Mouse (Mus musculus) kidney, adult 9 months (tissue): Measurements from ENCODE around the gene Otub1.
A peak's percentile ranks its signal among the peaks of the same experiment; 100 is the strongest.

Source experiments
- DNase-seq: peaks from one replicate; pipeline ENCODE4 v3.0.0; 2022

Gene Otub1

DNA sequence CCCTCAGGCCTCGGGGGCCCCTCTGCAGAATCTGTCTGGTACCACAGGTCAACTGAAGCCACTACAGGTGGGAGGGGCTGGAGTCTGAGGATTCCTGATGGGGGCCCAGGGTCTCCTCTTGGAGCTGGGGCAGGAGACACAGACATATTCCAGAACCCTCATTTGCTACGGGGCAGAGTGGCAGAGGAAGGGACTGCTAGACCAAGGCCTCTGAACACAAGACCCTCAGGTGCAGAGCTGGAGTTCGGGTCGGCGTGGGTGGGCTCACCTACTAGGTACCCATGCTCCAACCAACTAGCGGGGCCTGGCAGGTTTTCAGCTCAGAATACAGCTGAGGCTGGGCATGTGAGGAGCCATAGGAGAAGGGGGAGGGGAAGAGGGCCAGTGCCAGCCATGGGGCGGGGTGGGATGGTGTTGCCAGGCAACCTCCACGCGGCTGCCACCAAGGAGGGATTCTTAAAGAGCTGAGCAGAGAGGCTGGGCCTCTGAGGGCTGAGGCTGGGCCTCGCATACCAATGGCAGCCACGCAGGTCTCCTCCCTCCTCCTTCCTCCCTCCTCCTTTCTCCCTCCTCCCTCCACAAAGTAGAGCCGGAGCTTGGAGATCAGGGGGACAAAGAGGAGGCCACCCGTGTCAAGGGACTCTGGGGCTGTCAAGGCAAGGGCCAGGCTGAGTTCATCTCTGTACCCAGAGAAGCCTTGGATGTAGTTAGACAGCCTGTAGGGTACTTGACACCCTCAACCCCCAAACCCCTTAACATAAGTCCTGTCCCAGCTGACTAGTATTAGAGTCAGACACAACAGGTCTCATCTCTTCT is 33.9 kb downstream of the Otub1 start:
- no peak for DNase-seq

DNA sequence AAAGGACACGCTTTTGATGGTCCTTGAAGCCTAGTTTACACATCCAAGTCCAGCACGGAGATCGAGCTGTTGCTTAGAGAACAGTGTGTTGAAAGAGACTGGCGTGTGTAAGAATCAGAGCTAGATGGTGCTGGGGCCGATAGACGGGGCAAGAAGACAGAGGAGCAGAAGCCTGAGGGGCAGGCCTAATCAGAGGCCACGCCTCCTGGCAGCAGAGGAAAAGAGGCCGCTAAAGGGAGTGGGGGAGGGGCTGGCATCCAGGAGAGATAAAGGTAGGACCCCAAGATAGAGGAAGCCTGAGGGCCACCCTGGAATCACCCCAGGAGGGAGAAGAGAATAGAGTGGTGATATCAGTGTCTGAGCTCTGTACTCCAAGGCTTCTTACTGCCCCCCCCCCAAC is 34.7 kb downstream of the Otub1 start:
- no peak for DNase-seq

DNA sequence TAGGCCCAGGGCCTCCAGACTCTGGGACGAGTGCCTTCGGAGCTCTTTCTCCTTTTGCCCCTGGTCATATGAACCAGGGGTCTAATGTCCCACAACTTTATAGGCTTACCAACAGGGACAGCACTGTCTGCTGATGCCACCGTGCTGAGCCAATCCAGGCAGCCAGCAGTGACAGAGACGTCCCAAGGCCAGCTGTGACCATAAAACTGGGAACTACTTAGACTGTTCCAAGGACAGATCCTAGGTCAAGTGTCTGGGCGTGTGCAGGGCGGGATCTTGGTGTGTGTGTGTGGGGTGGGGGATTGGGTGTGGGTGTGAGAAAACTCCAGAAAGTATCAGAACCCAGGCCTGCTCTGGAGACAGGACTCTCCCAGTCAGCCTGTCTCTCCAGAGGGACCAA is 35.2 kb downstream of the Otub1 start:
- DNase-seq: no peak

DNA sequence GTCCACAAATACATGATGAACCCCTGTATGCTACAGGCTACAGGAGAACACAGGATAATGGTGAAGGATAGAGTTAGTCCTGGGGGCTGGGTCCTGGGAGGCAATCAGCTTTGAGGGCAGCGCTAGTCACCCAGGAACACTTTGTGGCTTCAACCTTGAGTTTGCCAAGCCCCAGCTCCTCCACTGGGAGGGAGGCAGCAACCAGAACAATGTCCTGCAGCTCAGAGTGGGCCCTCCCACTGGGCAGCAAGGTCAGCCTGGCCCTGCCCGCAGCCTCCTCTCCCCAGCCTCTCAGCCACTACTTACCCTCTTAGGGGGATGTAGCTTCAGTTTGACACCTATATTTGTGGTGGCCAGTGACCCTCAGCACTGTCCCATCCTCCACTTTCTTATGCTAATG is 37.7 kb downstream of the Otub1 start:
- DNase-seq: no peak

DNA sequence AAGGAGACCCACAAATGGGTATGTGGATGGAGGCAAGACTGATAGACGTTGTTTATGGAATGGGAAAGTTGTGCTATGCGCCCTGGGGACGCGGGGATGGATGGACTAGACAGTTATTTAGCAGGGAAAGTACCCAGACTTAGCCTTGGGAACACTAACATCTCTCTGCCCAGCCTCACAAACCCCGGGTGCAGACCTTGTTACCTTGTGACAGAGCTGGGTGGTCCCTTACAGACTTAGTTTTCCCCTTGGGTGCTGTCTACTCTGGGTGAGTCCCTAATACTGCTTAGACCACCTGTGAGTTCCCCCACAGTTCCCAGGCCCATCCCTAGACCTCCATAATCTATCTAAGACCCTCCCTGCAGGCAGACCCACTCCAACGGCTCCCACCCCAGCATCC is 39.3 kb downstream of the Otub1 start:
- DNase-seq: no peak

DNA sequence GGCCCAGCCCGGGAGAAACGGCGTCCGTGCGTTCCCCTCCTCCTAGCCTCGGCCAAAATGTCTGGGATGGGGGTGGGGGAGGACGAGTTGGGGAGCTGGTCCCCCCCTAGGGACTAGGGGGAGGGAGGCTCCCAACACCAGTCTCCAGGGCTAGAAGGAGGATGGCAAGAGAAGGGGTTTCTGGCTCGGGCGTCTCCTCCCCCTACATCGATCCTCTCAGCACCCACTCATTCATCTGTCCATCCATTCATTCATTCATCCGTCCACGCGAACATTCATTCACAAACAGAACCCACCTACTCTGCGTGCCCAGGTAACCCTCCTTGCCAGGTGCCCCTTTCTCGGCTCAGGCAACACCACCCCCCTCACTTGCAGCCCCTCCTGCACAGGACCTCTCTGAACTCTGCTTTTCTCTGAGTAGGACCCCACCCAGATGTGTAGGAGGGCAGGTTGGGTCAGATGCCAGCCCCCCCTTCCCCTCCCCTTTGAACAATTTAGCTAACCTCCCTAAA is 39.9 kb downstream of the Otub1 start:
- no peak for DNase-seq

DNA sequence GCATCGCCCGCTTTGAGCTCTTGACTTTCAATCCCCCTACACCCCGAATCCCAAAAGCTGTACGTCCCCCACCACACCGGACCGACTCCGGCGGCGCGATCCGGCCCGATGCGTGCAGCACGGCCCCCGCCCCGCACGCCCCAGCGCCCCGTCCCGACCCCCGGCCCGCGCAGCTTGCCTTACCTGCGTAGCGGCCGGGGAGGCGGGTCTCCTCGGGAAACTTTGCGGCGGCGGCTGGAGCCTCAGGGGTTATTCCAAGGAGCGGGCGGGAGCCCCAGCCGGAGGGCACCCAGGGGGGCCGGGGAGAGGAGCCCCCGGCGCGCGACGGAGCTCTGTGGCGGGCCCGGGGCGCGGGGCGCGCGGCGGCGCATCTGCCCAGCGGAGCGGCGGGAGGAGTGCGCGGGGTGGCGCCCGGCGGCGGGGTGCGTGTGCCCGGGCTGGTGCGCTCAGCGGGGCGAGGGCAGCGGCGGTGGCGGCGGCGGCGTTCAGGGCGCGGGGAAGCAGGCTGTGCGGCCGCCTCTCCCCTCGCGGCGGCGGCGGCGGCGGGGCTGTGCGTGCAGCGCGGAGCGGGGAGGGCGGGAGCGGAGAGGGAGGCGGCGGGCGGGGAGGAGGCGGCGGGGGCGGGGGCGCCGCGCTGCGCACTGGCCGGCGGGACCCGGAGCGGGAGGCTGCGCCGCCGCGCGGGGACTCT is 40.5 kb downstream of the Otub1 start:
- no peak for DNase-seq

DNA sequence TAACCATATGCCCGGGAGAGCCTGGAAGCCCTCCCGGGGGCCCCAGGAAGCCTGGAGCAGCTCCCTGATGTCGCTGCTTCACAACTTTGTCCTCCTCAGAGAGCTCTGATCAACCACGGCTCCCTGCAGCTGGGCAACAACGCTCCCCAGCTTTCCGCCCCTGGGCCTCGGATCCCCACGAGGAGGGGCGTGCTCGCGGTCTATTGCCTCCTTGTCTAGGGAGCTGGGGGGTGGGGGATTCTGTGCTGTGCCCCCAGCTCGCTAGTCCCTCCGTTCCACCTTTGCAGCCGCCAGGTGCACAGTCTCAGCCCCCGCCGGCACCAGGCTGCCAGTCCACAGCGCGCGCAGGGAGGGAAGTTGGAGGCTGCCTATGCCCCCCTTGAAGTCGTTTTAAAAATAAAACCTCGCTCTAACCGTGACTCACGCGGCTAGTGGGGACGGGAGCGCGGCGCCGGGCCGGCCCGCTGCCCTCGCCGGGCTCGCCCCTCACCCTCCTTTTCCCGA is 41.2 kb downstream of the Otub1 start:
- no peak for DNase-seq

DNA sequence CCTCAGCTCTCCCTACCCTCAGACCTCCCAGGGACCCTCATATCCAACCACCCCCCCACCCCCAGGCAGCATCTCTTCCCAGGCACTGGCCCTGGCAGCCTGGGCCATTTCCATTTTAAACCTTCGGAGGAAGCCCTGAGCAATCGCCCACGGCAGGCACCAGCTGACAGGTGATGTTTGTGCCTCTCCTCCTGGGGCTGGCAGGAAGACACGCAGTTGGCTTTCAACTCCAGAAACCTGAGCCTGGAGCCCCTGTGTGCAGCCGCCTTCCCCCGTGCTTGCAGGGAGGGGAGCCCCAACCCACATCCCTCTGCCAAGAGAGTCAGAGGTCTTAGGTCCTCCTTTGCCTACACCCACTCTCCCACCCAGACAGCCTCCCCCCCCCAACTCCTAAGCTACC is 41.9 kb downstream of the Otub1 start:
- no peak for DNase-seq

DNA sequence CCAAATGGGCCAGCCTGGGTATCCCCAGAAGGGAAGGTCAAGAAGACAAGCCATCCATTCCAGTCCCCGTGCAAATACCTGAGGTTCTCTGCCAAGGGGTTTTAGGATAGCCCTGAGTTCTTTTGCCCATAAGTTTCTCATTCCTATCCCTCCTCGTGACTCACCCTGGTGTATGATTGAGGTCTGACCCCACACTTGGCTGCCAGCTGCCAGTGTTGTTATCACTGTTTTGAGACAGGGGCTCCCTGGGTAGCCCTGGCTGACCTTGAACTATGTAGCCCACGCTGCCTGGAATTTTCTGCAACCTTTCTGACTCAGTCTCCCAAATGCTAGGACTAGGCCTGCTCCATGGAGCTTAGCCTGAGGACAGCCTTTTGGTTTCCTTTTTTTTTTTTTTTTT is 45.1 kb downstream of the Otub1 start:
- no peak for DNase-seq

DNA sequence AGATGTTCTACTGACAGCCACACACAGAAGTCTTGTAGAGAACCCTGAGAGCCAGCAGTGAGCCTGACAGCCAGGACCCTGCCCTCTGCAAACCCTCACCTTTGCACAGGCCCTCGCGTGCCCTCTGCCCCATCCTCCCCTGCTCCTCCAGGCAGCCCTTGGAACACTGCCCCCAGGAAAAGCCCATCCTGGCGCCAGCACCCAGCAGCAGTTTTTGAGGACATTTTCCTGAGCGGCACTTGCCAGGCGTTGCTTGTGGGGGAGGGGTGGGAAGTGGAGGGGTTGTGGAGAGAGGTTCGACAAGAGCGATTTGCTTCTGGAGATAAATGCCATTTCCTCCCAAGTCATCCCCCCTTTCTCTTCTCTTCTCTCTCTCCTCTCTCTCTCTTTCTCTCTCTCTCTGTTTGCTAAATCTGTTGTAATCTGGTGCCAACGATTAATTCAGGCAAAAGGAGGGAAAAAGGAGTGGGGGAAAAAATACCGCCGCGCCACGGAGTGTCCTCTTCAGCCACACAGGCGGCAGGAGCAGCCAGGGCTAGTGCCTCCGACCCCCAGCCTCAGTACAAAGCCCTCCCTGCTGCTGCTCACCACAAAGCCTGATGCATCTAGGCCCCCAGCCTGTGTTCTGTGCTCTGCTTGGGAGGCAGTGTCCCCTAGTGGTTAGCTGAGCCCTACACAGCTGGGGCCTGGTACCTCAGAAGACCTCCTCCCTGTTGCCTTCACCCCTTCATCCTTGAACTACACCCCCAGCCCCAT is 45.8 kb downstream of the Otub1 start:
- peak; percentile 88 for DNase-seq

DNA sequence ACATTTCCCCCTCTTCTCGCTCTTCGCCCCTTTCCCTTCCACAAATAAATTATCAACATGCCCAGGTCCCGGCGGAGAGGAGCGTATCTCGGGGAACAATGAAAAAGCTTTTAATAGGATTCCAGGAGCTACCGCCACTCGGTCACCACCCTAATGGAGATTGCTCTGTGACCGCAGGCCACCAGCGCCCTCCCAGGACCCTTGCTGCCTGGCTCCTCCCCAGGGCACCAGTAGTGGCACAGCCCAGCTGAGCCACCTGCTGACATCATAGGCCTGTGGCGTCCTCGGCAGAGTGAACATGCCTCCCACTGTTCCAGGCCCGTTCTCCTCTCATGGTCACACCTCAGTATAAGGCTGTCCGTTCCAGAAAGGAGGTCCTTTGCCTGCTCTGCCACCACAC is 48.4 kb downstream of the Otub1 start:
- no peak for DNase-seq

DNA sequence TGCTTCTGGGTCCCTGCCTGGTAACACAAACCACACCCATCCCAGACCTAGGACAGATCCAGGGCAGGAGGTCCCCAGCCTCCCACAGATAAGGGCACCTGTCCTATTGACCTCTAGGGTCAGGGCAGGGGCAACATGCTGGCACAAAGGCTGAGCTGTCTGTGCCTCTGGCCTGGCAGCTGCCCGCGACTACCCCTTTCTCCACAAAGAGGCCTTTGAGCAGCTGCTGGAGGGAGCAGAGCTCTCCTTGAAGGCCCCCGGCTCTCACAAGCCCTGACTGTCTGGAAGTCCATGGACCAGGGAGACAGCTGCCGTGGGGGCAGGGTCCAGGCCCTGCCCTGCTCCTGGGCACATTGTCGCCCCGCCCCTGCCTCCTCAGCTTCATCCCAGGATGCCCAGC is 50.9 kb downstream of the Otub1 start:
- DNase-seq: peak; percentile 50

DNA sequence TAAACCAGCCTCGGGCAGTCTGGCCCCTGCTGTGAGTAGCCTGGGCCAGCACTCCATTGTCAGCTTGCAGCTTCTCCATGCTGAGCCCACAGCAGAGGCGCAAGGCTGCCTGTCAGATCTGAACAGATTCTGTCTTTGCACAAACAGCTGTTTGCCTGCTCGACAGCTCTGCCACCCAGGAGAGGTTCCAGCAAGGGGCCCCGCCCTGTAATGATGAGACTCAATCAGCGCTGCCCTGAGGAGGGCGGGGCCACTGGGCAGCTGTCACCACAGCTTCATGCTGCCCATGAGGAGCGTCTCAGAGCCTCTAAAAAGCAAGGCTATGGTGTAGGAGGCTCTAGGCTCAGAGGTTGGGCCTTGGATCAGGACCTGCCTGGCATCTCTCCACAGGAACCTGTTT is 52.9 kb downstream of the Otub1 start:
- no peak for DNase-seq

DNA sequence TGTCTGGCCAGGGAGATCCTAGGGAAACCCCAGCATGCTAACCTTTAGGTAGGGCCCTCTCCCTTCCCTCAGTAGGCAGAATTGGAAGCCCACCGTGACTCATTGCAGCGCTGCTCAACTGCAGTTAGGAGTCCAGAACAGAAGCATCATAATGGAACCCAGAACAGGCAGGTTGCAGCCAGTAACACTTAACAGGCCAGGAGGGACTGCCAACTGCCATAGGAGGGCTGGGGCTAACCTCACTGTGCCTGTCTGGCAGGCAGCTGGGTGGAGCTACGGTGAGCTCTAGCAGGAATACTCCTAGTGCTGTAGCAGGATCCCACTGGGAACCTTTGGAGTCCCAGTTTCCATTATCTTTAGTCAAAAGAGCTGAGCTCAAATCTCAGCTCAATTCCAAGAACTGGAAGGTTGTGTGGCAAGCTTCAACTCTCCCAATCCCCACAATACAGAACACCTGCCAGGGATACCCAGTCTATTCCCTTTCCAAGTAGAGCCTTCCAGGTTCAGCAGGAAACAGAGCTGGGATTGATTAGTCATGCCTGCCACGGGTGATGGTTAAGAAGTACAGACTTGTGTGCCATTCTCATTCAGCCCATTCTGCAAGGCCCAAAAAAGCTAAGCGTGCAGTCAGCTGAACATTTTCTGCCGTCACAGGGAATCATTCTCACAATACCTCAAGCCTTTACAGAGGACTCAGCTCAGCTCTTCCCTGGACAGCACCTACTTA is 54.0 kb downstream of the Otub1 start:
- no peak for DNase-seq

DNA sequence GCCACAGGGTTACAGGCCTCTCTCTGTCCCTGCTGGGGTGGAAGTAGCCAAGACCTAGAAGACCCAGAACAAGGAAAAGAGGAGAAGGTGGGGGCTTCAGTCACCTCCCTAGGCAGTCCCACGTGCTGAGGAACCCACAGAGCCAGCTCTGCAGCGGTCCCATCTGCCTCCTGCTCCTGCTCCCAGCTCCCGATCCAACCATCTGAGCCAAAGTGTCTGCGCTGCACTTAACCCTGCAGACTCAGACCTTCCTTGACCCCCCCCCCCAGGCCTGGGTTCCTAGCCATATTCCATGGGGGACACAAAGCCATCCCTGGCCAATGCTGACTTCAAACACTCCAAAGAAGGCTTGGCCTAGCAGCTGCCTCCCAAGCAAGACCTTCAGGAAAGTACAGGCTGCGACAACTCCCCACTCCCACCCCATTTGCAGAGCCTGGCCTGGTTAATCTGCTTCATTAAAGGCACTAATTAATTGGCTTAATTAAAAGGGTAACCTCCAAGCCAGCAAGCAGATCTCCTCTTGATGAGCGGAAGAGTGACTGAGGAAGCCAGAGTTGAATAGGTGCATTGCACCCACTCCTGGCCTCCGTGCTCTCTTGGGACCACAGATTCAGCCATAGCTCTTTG is 54.7 kb downstream of the Otub1 start:
- DNase-seq: no peak

DNA sequence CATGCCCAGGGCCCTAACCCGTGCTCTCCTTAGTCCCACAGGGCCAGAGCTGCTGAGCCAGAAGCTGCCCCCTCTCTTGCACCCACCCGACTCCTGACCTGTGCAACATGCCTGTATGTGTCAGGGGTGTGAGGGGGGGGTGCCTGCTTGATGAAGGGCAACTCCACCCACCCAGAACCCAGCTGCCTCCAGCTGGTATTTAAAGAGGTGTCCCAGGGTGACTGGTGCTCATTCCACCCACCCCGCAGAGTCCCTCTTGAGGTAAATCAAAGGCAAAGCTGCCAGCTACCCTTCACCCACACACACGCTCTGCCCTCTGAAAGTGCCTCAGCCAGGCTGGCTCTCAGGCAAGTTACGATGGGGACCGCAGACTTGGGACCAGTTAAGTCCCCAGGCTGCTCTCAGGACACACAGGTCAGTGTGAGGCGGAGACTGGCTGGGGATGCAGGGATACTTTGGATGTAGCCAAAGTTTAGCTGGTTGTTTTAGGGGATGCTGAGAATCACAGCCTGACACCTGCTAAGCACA is 56.9 kb downstream of the Otub1 start:
- no peak for DNase-seq

DNA sequence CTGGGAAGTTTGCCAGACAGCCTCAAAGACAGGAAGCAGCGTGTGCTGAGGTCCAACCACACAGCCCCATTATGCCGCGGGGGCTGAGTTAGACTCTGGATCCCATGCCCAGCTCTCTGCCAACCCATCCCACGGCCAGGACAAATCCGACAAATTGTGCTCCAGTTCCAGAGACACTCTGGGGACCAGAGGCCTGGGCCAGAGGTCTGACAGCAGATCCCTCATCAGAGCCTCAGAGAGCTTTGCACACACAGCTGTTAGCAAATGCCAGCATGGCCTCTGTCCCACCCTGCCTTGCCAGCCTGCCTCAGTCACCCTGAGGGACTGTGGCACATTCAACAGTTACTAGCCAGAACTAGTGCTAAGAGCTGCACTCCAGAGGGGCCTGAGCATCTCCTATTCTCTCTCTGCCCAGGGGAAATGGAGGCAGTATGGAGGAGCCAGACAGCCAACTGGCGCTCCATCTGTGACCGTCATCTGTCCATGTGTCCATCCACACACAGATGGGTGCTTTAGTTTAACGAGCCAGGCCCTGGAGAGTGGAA is 57.5 kb downstream of the Otub1 start:
- DNase-seq: no peak
